Mouse (Mus musculus) cerebellum, adult 2 months (tissue): Measurements from ENCODE around the gene Ppm1e. TPM values are rescaled to one million over a fixed set of nuclear protein-coding genes. Genes with fewer than 3 reads are reported as not detected.

ENCODE experiments used
- DNase-seq, 2 experiments: peaks; one replicate each; pipeline ENCODE4 v3.0.0; 2021
- H3K27ac ChIP-seq: fragments of 200-500 bp; 2 replicates; pipeline ENCODE4 v1.5.1; 2012; ENCODE audit warnings: low read length, control low read depth, inconsistent platforms; ENCODE audit not compliant: insufficient read depth
- H3K27me3 ChIP-seq: fragments of 200-500 bp; 2 replicates; pipeline ENCODE4 v1.6.1; 2012; ENCODE audit warnings: inconsistent platforms, mild to moderate bottlenecking, low read length, moderate library complexity; ENCODE audit not compliant: control insufficient read depth, insufficient read depth
- H3K4me1 ChIP-seq: fragments of 200-500 bp; 2 replicates; pipeline ENCODE4 v1.6.1; 2011; ENCODE audit warnings: low read length; ENCODE audit not compliant: control insufficient read depth, insufficient read depth
- H3K4me3 ChIP-seq: fragments of 200-500 bp; replicated peaks from 2 replicates; pipeline ENCODE3; 2011; ENCODE audit warnings: mild to moderate bottlenecking, low read depth, low read length, control low read depth; ENCODE audit not compliant: insufficient read depth
- CTCF ChIP-seq: fragments of 200-500 bp; IDR thresholded peaks from 2 replicates; pipeline ENCODE4 v1.5.1; 2011; ENCODE audit warnings: low read depth, mild to moderate bottlenecking, control low read depth, low read length, moderate library complexity, borderline replicate concordance; ENCODE audit not compliant: insufficient read depth
- POLR2A ChIP-seq: fragments of 200-500 bp; IDR thresholded peaks from 2 replicates; pipeline ENCODE4 v1.6.1; 2011; ENCODE audit warnings: low read length, control low read depth, borderline replicate concordance; ENCODE audit not compliant: insufficient read depth
- WGBS: fragments of 180-500 bp; shearing (Covaris S2); methylation state at CpG from one replicate; pipeline ENCODE4 v1.1.7; 2018; 5-methylcytosine and 5-hydroxymethylcytosine counted together
- polyA plus RNA-seq: library from polyadenylated mRNA; depleted of rRNA; stranded (reverse); fragments of >200 nt; gene quantifications from 2 replicates; pipeline ENCODE4 v1.2.3, GENCODE M21; 2012

Gene Ppm1e
- polyA plus RNA-seq, 1 experiment: 31.3 TPM

DNA sequence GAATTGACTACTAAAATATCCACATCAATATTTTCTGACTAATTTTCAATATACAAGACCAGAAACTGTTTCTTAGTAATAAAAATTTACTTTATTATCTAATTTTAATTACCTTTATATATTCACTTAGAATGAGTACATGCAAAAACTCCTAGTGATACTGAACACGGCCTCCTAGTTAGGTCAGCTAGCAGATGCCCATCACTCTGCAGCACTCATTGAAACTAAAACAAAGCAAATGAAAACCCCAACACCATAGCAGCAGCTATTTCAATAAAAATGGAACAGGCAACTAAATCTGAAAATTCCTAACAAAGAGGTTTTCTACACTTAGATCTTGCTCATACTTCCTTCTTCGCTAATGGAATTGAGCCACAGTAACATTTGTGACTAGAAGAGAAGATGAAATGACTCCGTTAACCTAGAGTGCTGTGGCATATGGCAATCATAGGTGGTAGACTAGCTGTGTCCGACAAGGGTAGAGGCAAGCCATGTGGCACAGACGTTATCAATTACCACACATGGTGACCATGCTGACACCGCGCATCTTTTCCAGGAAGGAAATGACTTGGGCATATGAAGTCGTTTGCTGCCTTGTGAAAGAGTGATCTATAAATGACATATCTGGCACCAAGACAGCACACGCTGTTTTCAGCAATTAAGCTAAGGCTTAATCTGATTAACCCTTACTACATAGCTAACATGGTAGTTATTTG is 9.2 kb upstream of the Ppm1e start:
- DNase-seq: peak in 1 of 2 experiments; percentile 2
- Histone ChIP-seq H3K4me1 (no peaks in the 10 kb centered on the region), H3K27ac (no peak overlapping the region), H3K4me3 (no peak overlapping the region), H3K27me3 (no peaks in the 10 kb centered on the region; the same call in 1 of the 2 replicates)
- 13% methylated on average over 9 of the region's 9 CpGs for WGBS
- TF ChIP-seq POLR2A: no peak
- TF ChIP-seq CTCF: no peak

DNA sequence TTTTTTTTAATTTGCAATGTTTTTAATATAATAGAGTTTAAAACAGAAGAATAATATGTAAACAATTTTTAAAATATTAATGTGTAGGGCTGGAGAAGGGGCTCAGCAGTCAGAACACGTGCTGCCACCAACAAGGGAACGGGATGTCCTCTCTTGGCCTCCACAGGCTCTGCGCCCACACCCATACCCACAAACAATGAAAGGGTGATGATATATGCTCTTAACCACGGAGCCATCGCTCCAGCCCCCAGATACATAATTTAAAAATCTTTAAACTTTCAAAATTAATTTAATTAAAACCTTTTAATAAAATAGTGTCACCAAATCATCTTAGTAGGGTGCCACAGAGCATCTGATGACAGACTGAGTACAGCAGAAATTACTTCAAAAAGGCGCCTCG is 8.2 kb upstream of the Ppm1e start:
- Histone ChIP-seq H3K4me1 (no peaks in the 10 kb centered on the region), H3K4me3 (no peak overlapping the region), H3K27me3 (no peaks in the 10 kb centered on the region; the same call in 1 of the 2 replicates), H3K27ac (no peak overlapping the region)
- WGBS: 87% methylated on average over 7 of the region's 7 CpGs
- no peak for DNase-seq
- TF ChIP-seq CTCF (no peak), POLR2A (no peak)

DNA sequence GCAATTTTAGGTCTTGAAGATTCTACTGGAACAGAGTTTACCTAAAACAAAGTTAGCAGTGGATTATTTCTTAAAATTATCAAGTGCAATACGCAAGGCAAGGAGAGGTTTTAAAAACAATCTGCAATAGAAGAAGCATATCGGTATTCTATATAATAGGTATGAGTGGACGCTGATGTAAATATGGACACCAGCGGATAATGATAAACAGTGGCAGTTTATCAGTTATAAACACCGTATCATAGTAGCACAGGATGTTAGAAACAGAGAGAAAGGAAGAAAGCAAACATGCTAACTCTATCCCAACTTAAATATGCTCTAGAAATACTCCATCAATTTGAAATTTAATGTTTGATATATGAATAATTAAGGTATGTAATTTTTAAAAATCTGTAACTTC is 6.3 kb upstream of the Ppm1e start:
- no peak overlapping the region for H3K4me3 ChIP-seq
- 96% methylated on average over 5 of the region's 5 CpGs for WGBS
- no peaks in the 10 kb centered on the region for H3K4me1 ChIP-seq
- no peaks in the 10 kb centered on the region; the same call in 1 of the 2 replicates for H3K27me3 ChIP-seq
- no peak for TF ChIP-seq POLR2A
- no peak for TF ChIP-seq CTCF
- no peak overlapping the region for H3K27ac ChIP-seq
- no peak for DNase-seq

DNA sequence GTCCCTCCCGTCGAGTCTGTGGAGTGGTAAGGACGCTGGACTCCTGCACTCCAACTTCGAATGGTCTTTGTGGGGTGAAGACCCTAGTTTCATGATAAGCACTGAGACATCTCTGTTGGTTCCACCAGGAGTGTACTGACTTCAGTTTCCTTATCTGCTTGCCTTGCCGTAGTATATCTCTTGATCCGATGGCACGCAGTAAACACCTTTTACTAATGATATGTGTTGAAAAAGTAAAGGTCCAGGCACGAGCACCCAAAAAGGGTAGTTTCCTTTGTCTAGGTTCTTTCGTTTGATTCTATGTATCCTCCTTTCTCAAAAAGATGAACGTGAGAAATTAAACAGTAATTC is 414 bp upstream of the Ppm1e start:
- 10% methylated on average over 10 of the region's 10 CpGs for WGBS

DNA sequence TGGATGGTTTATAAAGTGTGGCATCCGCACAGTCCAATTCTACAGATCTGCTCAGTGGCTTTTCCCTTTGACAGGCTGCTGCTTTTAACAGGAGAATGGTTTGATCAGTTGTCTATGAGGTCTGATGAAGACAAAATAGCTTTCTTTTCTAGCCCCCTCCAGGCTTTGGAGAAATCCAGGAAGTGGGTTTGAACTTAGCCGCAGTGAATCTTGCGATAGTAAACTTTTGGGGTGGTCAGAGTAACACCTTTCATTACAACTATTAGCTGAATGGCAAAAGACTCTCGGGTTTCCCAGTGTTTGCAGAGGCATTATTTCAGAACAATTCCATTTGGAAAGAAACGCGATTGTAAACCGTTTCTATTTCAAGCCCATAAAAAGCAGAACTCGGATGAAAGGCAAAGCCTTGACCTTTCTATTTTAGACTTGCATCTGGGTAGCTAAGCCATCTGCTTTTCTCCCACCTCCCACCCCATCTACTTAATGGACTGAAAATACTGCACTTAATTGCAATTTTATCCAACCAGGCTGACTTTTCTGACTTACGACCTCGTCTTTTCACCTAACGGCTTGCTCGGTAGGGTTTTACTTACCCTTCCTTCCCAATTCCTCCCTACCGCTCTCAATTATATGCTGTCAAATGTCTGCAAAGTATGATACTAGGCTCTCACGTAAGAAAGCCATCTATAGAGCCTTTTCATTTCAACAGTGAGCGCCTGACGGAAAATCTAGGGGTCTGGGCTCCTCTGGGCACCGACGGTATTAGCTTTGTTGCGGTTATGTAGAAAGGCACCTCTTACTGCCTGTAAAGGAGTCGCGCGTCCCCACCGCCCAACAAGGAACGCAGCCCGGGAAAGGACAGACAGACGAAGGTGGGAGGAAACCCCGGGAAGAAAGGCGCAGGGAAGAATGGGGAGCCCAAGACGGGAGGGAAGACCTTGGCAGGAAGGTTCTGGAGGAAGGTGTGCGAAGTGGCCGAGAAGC is 1.2 kb downstream of the Ppm1e start:
- Histone ChIP-seq H3K27me3 (no peaks in the 10 kb centered on the region; the same call in 1 of the 2 replicates), H3K4me1 (no peaks in the 10 kb centered on the region), H3K4me3 (peak overlapping the region; percentile 90), H3K27ac (no peak overlapping the region)
- TF ChIP-seq POLR2A: no peak
- TF ChIP-seq CTCF: no peak
- DNase-seq: peak; percentile 2 to 29
- WGBS: 9% methylated on average over 31 of the region's 31 CpGs

More for the DNA sequence above, 414 bp upstream of the Ppm1e start:
- no peak overlapping the region for H3K27ac ChIP-seq
- H3K4me3 ChIP-seq: peak overlapping the region; percentile 90
- no peaks in the 10 kb centered on the region for H3K4me1 ChIP-seq
- no peak for DNase-seq
- no peak for TF ChIP-seq POLR2A
- no peak for TF ChIP-seq CTCF
- no peaks in the 10 kb centered on the region; the same call in 1 of the 2 replicates for H3K27me3 ChIP-seq

DNA sequence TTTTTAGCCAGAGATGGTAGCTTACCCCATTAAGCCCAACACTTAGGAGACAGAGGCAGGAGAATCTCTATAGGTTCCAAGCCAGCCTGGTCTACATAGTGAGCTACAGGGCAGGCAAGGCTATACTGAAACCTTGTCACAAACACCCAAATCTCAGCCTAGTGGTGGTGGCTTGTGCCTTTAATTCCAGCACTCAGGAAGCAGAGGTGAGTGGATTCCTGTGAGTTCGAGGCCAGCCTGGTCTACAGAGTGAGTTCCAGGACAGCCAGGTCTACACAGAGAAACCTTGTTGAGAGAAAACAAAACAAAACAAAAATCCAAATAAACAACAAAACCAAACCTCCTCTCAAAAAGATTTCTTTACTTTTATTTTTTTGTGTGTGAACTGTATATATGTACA is 4.0 kb downstream of the Ppm1e start:
- no peak overlapping the region for H3K4me3 ChIP-seq
- H3K4me1 ChIP-seq: no peaks in the 10 kb centered on the region
- H3K27me3 ChIP-seq: no peaks in the 10 kb centered on the region; the same call in 1 of the 2 replicates
- DNase-seq: no peak
- TF ChIP-seq CTCF: no peak
- WGBS: 100% methylated on average over 1 of the region's 1 CpGs
- no peak overlapping the region for H3K27ac ChIP-seq

DNA sequence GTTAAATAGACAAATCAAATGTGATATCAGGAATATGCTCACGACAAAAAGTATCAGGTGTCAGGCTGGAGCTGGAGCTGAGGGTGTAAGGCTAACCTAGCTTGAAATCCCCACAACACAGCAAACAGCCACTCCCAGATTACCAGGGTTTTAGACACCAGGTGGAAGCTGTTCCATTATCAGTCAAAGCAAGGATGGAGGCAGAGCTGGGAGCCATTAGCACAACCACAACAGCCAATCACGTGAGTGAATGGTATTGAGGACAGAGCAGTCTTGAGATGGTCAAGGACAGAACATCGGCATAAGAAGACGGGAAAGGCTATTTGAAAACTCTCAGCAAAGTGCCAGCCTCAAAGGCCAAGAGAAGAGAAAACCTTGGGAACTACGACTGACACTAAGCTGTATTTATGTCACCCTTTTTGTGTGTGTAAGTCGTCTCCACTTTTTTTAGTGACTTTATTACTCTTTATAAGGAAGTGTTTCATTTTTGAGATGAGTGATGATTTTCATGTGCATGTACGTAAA is 5.1 kb downstream of the Ppm1e start:
- 93% methylated on average over 7 of the region's 7 CpGs for WGBS
- H3K4me3 ChIP-seq: no peak overlapping the region
- no peak overlapping the region for H3K27ac ChIP-seq
- DNase-seq: no peak
- H3K4me1 ChIP-seq: no peaks in the 10 kb centered on the region
- no peak for TF ChIP-seq POLR2A
- no peak for TF ChIP-seq CTCF
- no peaks in the 10 kb centered on the region; the same call in 1 of the 2 replicates for H3K27me3 ChIP-seq
